In genomic region chr11:69382478-69383105, GRCm38 (mm10) we compare ENCODE assay signal across 12 mouse cellular contexts. TPM values are rescaled to one million over a fixed set of nuclear protein-coding genes. Genes with fewer than 3 reads are reported as not detected.
DNase-seq lines count a peak whose midpoint lies in the region; ATAC-seq and TF ChIP-seq lines count a peak whose summit lies in the region.
"Had no signal": no experiment of that assay in that cellular context is flagged by ENCODE, and none has a peak within 500 bp of the region (broad histone marks: within the 10 kb centered on the region; RNA-seq: fewer than 3 reads in every experiment).

No protein-coding gene starts in this region.

- H3K36me3 ChIP-seq in limb, embryonic 12.5 days = peaks cover 34% of the 10 kb centered on the region; the same call in 1 of the 2 replicates
- peaks cover 23% of the 10 kb centered on the region for H3K36me3 ChIP-seq in limb, embryonic 10.5 days
- peaks cover 10% of the 10 kb centered on the region; the same call in 1 of the 2 replicates for H3K36me3 ChIP-seq in limb, embryonic 14.5 days (ENCODE audit: control insufficient read depth, insufficient read depth, low read length)
- no peaks in the 10 kb centered on the region for H3K36me3 ChIP-seq in forebrain, embryonic 14.5 days (ENCODE audit: control insufficient read depth, insufficient read depth, low read length)

- no peak for ATAC-seq in limb, embryonic 12.5 days (ENCODE audit: insufficient number of reproducible peaks, insufficient read depth, low FRiP score, low TSS enrichment, low read depth)
- ATAC-seq in limb, embryonic 14.5 days (ENCODE audit: low FRiP score, low read depth) = peak; percentile 34; the same call in 1 of the 2 replicates
- ATAC-seq in forebrain, embryonic 14.5 days = no peak

- no peak for TF ChIP-seq POLR2A in limb, embryonic 14.5 days (IDR thresholded peaks at IDR 0.05; ENCODE audit: borderline replicate concordance, extremely low read depth, insufficient read depth, insufficient read length)

- H3K4me2 ChIP-seq in limb, embryonic 12.5 days = no peak overlapping the region
- no peak overlapping the region for H3K4me2 ChIP-seq in limb, embryonic 14.5 days (replicated peaks; ENCODE audit: low read depth, low read length, severe bottlenecking)
- H3K4me2 ChIP-seq in forebrain, embryonic 14.5 days (ENCODE audit: low read length) = no peak overlapping the region
- H3K4me2 ChIP-seq: heart, embryonic 11.5 days had no signal

- no peak overlapping the region for H3K4me3 ChIP-seq in limb, embryonic 12.5 days (replicated peaks)
- no peak overlapping the region for H3K4me3 ChIP-seq in limb, embryonic 10.5 days
- no peak overlapping the region for H3K4me3 ChIP-seq in limb, embryonic 14.5 days (replicated peaks; ENCODE audit: low read length)
- no peak overlapping the region for H3K4me3 ChIP-seq in forebrain, embryonic 14.5 days (ENCODE audit: low read depth, low read length)
- H3K4me3 ChIP-seq: midbrain, embryonic 10.5 days had no signal

- H3K9me3 ChIP-seq in limb, embryonic 12.5 days = no peaks in the 10 kb centered on the region
- H3K9me3 ChIP-seq in limb, embryonic 10.5 days (replicated peaks) = no peaks in the 10 kb centered on the region
- no peaks in the 10 kb centered on the region for H3K9me3 ChIP-seq in limb, embryonic 14.5 days (ENCODE audit: control insufficient read depth, low read length)
- no peaks in the 10 kb centered on the region for H3K9me3 ChIP-seq in forebrain, embryonic 14.5 days (replicated peaks; ENCODE audit: control insufficient read depth, low read length)
- H3K9me3 ChIP-seq: midbrain, embryonic 10.5 days had no signal

- peak; percentile 53 for DNase-seq in gastrocnemius, adult 18-20 months (ENCODE audit: low spot score)
- no peak for DNase-seq in gastrocnemius, adult 8-10 months (ENCODE audit: low spot score in 2 of 2)
- DNase-seq in limb, embryonic 10.5 days (ENCODE audit: low spot score) = no peak
- peak; percentile 85 for DNase-seq in NIH3T3 (ENCODE audit: low read depth)
- DNase-seq in limb, embryonic 14.5 days (ENCODE audit: low spot score) = peak; percentile 11
- no peak for DNase-seq in retina, embryonic 14.5 days (ENCODE audit: low spot score)
- no peak for DNase-seq in forebrain, embryonic 14.5 days (ENCODE audit: low spot score)
- DNase-seq: layer of hippocampus, adult 9-11 months; liver had no signal

- 0 out of 2 replicates have a peak overlapping the region, but pooled peaks have one; percentile 8 for H3K9ac ChIP-seq in limb, embryonic 12.5 days (replicated peaks)
- H3K9ac ChIP-seq in limb, embryonic 14.5 days (ENCODE audit: low read depth, low read length, severe bottlenecking) = no peak overlapping the region
- H3K9ac ChIP-seq in forebrain, embryonic 14.5 days (ENCODE audit: low read length) = no peak overlapping the region

- WGBS in limb, embryonic 12.5 days = 68% methylated on average over 10 of the region's 10 CpGs
- WGBS in limb, embryonic 10.5 days = 70% methylated on average over 10 of the region's 10 CpGs
- WGBS in limb, embryonic 14.5 days = 67% methylated on average over 10 of the region's 10 CpGs
- 60% methylated on average over 10 of the region's 10 CpGs for WGBS in forebrain, embryonic 14.5 days

- no peaks in the 10 kb centered on the region for H3K27me3 ChIP-seq in limb, embryonic 12.5 days
- no peaks in the 10 kb centered on the region for H3K27me3 ChIP-seq in limb, embryonic 10.5 days (ENCODE audit: low read depth, poor library complexity, severe bottlenecking)
- H3K27me3 ChIP-seq in limb, embryonic 14.5 days (ENCODE audit: control insufficient read depth, insufficient read depth, low read length) = no peaks in the 10 kb centered on the region
- no peaks in the 10 kb centered on the region for H3K27me3 ChIP-seq in forebrain, embryonic 14.5 days (replicated peaks; ENCODE audit: control insufficient read depth, insufficient read depth, low read length)

- H3K4me1 ChIP-seq in limb, embryonic 12.5 days (replicated peaks) = no peaks in the 10 kb centered on the region
- 0 out of 2 replicates have a peak, but pooled peaks cover 3% of the 10 kb centered on the region for H3K4me1 ChIP-seq in limb, embryonic 10.5 days
- no peaks in the 10 kb centered on the region; the same call in 1 of the 2 replicates for H3K4me1 ChIP-seq in limb, embryonic 14.5 days (ENCODE audit: control insufficient read depth, insufficient read depth, low read length)
- H3K4me1 ChIP-seq in forebrain, embryonic 14.5 days (ENCODE audit: control insufficient read depth, insufficient read depth, low read length) = no peaks in the 10 kb centered on the region; the same call in 1 of the 2 replicates
- H3K4me1 ChIP-seq: midbrain, embryonic 10.5 days had no signal

- H3K27ac ChIP-seq in limb, embryonic 12.5 days = no peak overlapping the region
- no peak overlapping the region for H3K27ac ChIP-seq in limb, embryonic 10.5 days
- no peak overlapping the region for H3K27ac ChIP-seq in limb, embryonic 14.5 days (replicated peaks; ENCODE audit: low read depth, low read length)
- no peak overlapping the region for H3K27ac ChIP-seq in forebrain, embryonic 14.5 days (ENCODE audit: low read depth, low read length)
- H3K27ac ChIP-seq: midbrain, embryonic 10.5 days had no signal

RNA-seq across cellular contexts. Expression of gene Naa38, which starts 12.7 kb away (rescaled TPM):
- total RNA-seq in gastrocnemius, adult 18-20 months (2021) = 10 to 100 TPM; 70.5 to 72.1 TPM
- 10 to 100 TPM; 73.2 to 78.1 (median 75.7) TPM for total RNA-seq in gastrocnemius, adult 8-10 months (2022)
- 126 and 136 TPM in 2 replicates for polyA plus RNA-seq in limb, embryonic 12.5 days (2016; fragmentation: Nextera tagmentation; extraction: Ambion mirVana)
- polyA plus RNA-seq in limb, embryonic 10.5 days (2016; fragmentation: Nextera tagmentation; extraction: Ambion mirVana) = 140 and 151 TPM in 2 replicates
- 127 and 131 TPM in 2 replicates for polyA plus RNA-seq in limb, embryonic 14.5 days (2012; rRNA removed)
- 161 and 171 TPM in 2 replicates for polyA plus RNA-seq in limb, embryonic 14.5 days (2014; fragmentation: Nextera tagmentation; extraction: Ambion mirVana)
- polyA plus RNA-seq in forebrain, embryonic 14.5 days (2014; fragmentation: Nextera tagmentation; extraction: Ambion mirVana) = 106 and 142 TPM in 2 replicates

RNA-seq across cellular contexts. Expression of gene Cyb5d1, which starts 12.8 kb away (rescaled TPM):
- total RNA-seq in gastrocnemius, adult 18-20 months (2021) = 10 to 100 TPM; 29.3 to 33.0 TPM
- 10 to 100 TPM; 33.2 to 38.0 (median 36.7) TPM for total RNA-seq in gastrocnemius, adult 8-10 months (2022)
- 42.5 and 42.6 TPM in 2 replicates for polyA plus RNA-seq in limb, embryonic 12.5 days (2016; fragmentation: Nextera tagmentation; extraction: Ambion mirVana)
- 45.2 and 51.6 TPM in 2 replicates for polyA plus RNA-seq in limb, embryonic 10.5 days (2016; fragmentation: Nextera tagmentation; extraction: Ambion mirVana)
- polyA plus RNA-seq in limb, embryonic 14.5 days (2012; rRNA removed) = 29.5 and 32.7 TPM in 2 replicates
- polyA plus RNA-seq in limb, embryonic 14.5 days (2014; fragmentation: Nextera tagmentation; extraction: Ambion mirVana) = 22.3 and 27.3 TPM in 2 replicates
- polyA plus RNA-seq in forebrain, embryonic 14.5 days (2014; fragmentation: Nextera tagmentation; extraction: Ambion mirVana) = 31.1 and 36.4 TPM in 2 replicates

RNA-seq across cellular contexts. Expression of gene Chd3, which starts 13.4 kb away (rescaled TPM):
- 1 to 10 TPM; 5.7 to 7.9 TPM for total RNA-seq in gastrocnemius, adult 18-20 months (2021)
- 1 to 10 TPM; 4.2 to 9.0 (median 5.5) TPM for total RNA-seq in gastrocnemius, adult 8-10 months (2022)
- 121 and 124 TPM in 2 replicates for polyA plus RNA-seq in limb, embryonic 12.5 days (2016; fragmentation: Nextera tagmentation; extraction: Ambion mirVana)
- 35.1 and 70.5 TPM in 2 replicates for polyA plus RNA-seq in limb, embryonic 10.5 days (2016; fragmentation: Nextera tagmentation; extraction: Ambion mirVana)
- polyA plus RNA-seq in limb, embryonic 14.5 days (2012; rRNA removed) = 425 and 497 TPM in 2 replicates
- polyA plus RNA-seq in limb, embryonic 14.5 days (2014; fragmentation: Nextera tagmentation; extraction: Ambion mirVana) = 97.8 and 113 TPM in 2 replicates
- 70.3 and 77.3 TPM in 2 replicates for polyA plus RNA-seq in forebrain, embryonic 14.5 days (2014; fragmentation: Nextera tagmentation; extraction: Ambion mirVana)

RNA-seq across cellular contexts. Expression of gene Tmem88, which starts 15.4 kb away (rescaled TPM):
- 1 to 10 TPM; 2.6 to 4.1 TPM for total RNA-seq in gastrocnemius, adult 18-20 months (2021)
- total RNA-seq in gastrocnemius, adult 8-10 months (2022) = 1 to 10 TPM; 4.1 to 4.6 (median 4.1) TPM
- 24.2 and 25.4 TPM in 2 replicates for polyA plus RNA-seq in limb, embryonic 12.5 days (2016; fragmentation: Nextera tagmentation; extraction: Ambion mirVana)
- 23.0 and 24.7 TPM in 2 replicates for polyA plus RNA-seq in limb, embryonic 10.5 days (2016; fragmentation: Nextera tagmentation; extraction: Ambion mirVana)
- 17.0 and 23.7 TPM in 2 replicates for polyA plus RNA-seq in limb, embryonic 14.5 days (2012; rRNA removed)
- 18.7 and 18.9 TPM in 2 replicates for polyA plus RNA-seq in limb, embryonic 14.5 days (2014; fragmentation: Nextera tagmentation; extraction: Ambion mirVana)
- polyA plus RNA-seq in forebrain, embryonic 14.5 days (2014; fragmentation: Nextera tagmentation; extraction: Ambion mirVana) = 4.7 and 5.7 TPM in 2 replicates

RNA-seq across cellular contexts. Expression of gene Kdm6b, which starts 30.9 kb away (rescaled TPM):
- total RNA-seq in gastrocnemius, adult 18-20 months (2021) = 10 to 100 TPM; 19.6 to 22.0 TPM
- 10 to 100 TPM; 19.1 to 22.9 (median 20.8) TPM for total RNA-seq in gastrocnemius, adult 8-10 months (2022)
- 45.4 and 49.1 TPM in 2 replicates for polyA plus RNA-seq in limb, embryonic 12.5 days (2016; fragmentation: Nextera tagmentation; extraction: Ambion mirVana)
- polyA plus RNA-seq in limb, embryonic 10.5 days (2016; fragmentation: Nextera tagmentation; extraction: Ambion mirVana) = 36.6 and 40.8 TPM in 2 replicates
- polyA plus RNA-seq in limb, embryonic 14.5 days (2012; rRNA removed) = 23.7 and 27.5 TPM in 2 replicates
- polyA plus RNA-seq in limb, embryonic 14.5 days (2014; fragmentation: Nextera tagmentation; extraction: Ambion mirVana) = 31.4 and 36.4 TPM in 2 replicates
- 28.7 and 38.2 TPM in 2 replicates for polyA plus RNA-seq in forebrain, embryonic 14.5 days (2014; fragmentation: Nextera tagmentation; extraction: Ambion mirVana)

Comparison
In these comparisons a context has a peak if more than half of its experiments do, and no peak if none do; other contexts are left out.
1. DNase-seq: peak in gastrocnemius, adult 18-20 months (single experiment), NIH3T3 (single experiment) and limb, embryonic 14.5 days (single experiment); none in gastrocnemius, adult 8-10 months (0 of 2), limb, embryonic 10.5 days (single experiment), retina, embryonic 14.5 days (single experiment) and forebrain, embryonic 14.5 days (single experiment).